Mouse (Mus musculus) mouse trophoblast stem cell (cell line): ENCODE results near the gene Etfb.

ENCODE experiments used
- in situ Hi-C, 2 experiments: fragments of 300-500 bp; cut with MseI, MboI; formaldehyde crosslinking; loops; 2 replicates in 1 of 2; 3 replicates in 1 of 2; pipeline ENCODE4 v1.15.1; 2025

The Etfb gene

GRCm38 (mm10) chr7:43495343-43496021 is 51.6 kb downstream of the Etfb start:
- in situ Hi-C loops, result no loop called here
